Mouse (Mus musculus) embryonic facial prominence, embryonic 15.5 days (tissue): Measurements from ENCODE around the gene Sos2. TPM values are rescaled to one million over a fixed set of nuclear protein-coding genes. Genes with fewer than 3 reads are reported as not detected.
A peak's percentile ranks its signal among the peaks of the same experiment; 100 is the strongest.

Experiments used
- ATAC-seq: fragments of 200-750 bp; cut with Nextera tagmentation; 2 replicates; pipeline ENCODE4 v1.8.0; 2017; ENCODE audit warnings: low read depth, moderate TSS enrichment; ENCODE audit not compliant: insufficient number of reproducible peaks, low FRiP score, low TSS enrichment
- H3K27ac ChIP-seq: fragments of 300-500 bp; sonication (generic); replicated peaks from 2 replicates; pipeline ENCODE4 v1.5.1; 2015; ENCODE audit warnings: mild to moderate bottlenecking, inconsistent platforms
- H3K27me3 ChIP-seq: fragments of 300-500 bp; sonication (generic); 2 replicates; pipeline ENCODE4 v1.6.1; 2015; ENCODE audit warnings: inconsistent platforms
- H3K36me3 ChIP-seq: fragments of 300-500 bp; sonication (generic); 2 replicates; pipeline ENCODE4 v1.6.1; 2015; ENCODE audit warnings: mild to moderate bottlenecking, inconsistent platforms
- H3K4me1 ChIP-seq: fragments of 300-500 bp; sonication (generic); 2 replicates; pipeline ENCODE4 v1.6.1; 2015; ENCODE audit warnings: inconsistent platforms
- H3K4me2 ChIP-seq: fragments of 300-500 bp; sonication (generic); replicated peaks from 2 replicates; pipeline ENCODE4 v1.6.1; 2015; ENCODE audit warnings: mild to moderate bottlenecking, inconsistent platforms
- H3K4me3 ChIP-seq: fragments of 300-500 bp; sonication (generic); replicated peaks from 2 replicates; pipeline ENCODE4 v1.5.1; 2015; ENCODE audit warnings: mild to moderate bottlenecking, inconsistent platforms
- H3K9ac ChIP-seq: fragments of 300-500 bp; sonication (generic); 2 replicates; pipeline ENCODE4 v1.6.1; 2015; ENCODE audit warnings: inconsistent platforms
- H3K9me3 ChIP-seq: fragments of 300-500 bp; sonication (generic); replicated peaks from 2 replicates; pipeline ENCODE4 v1.6.1; 2016; ENCODE audit warnings: inconsistent platforms
- WGBS: fragments of 180-500 bp; shearing (Covaris S2); methylation state at CpG from one replicate; pipeline ENCODE4 v1.1.7; 2015; 5-methylcytosine and 5-hydroxymethylcytosine counted together
- polyA plus RNA-seq: library from polyadenylated mRNA; unstranded; fragments of >200 nt; fragmentation: Nextera tagmentation; extraction: Ambion mirVana; gene quantifications from 2 replicates; pipeline ENCODE4 v1.2.1, GENCODE M21; 2015

Gene Sos2
- polyA plus RNA-seq, 1 experiment from 2014 or later, result 10.7 TPM

- 83% methylated on average over 17 of the region's 17 CpGs for WGBS
- H3K4me1 ChIP-seq, result no peaks in the 10 kb centered on the region
- no peaks in the 10 kb centered on the region for H3K27me3 ChIP-seq
- no peak overlapping the region for H3K4me3 ChIP-seq
- no peak overlapping the region for H3K27ac ChIP-seq
- H3K36me3 ChIP-seq, result 0 out of 2 replicates have a peak, but pooled peaks cover 4% of the 10 kb centered on the region
- no peak overlapping the region for H3K9ac ChIP-seq
- no peaks in the 10 kb centered on the region for H3K9me3 ChIP-seq
- no peak for ATAC-seq
- no peak overlapping the region for H3K4me2 ChIP-seq
These were observed 11.8 kb upstream of the Sos2 start for GRCm38 (mm10) chr12:69693471-69693870.

- Histone ChIP-seq H3K27me3 (no peaks in the 10 kb centered on the region), H3K4me1 (no peaks in the 10 kb centered on the region), H3K4me2 (no peak overlapping the region), H3K36me3 (no peaks in the 10 kb centered on the region), H3K9me3 (no peaks in the 10 kb centered on the region), H3K27ac (no peak overlapping the region), H3K9ac (no peak overlapping the region), H3K4me3 (no peak overlapping the region)
- 88% methylated on average over 4 of the region's 4 CpGs for WGBS
- no peak for ATAC-seq
These were observed 9.1 kb upstream of the Sos2 start for GRCm38 (mm10) chr12:69690714-69691113.

GRCm38 (mm10) chr12:69689094-69689493 lies 7.4 kb upstream of the Sos2 start:
- no peaks in the 10 kb centered on the region for H3K4me1 ChIP-seq
- no peak overlapping the region for H3K27ac ChIP-seq
- H3K9ac ChIP-seq, result no peak overlapping the region
- no peaks in the 10 kb centered on the region for H3K9me3 ChIP-seq
- no peak for ATAC-seq
- no peaks in the 10 kb centered on the region for H3K27me3 ChIP-seq
- H3K36me3 ChIP-seq, result no peaks in the 10 kb centered on the region
- no peak overlapping the region for H3K4me2 ChIP-seq
- no peak overlapping the region for H3K4me3 ChIP-seq

GRCm38 (mm10) chr12:69688368-69688767 lies 6.7 kb upstream of the Sos2 start:
- H3K4me3 ChIP-seq, result no peak overlapping the region
- no peak overlapping the region for H3K4me2 ChIP-seq
- H3K4me1 ChIP-seq, result peaks cover 4% of the 10 kb centered on the region
- H3K27ac ChIP-seq, result no peak overlapping the region; the same call in 1 of the 2 replicates
- no peaks in the 10 kb centered on the region for H3K9me3 ChIP-seq
- WGBS, result 60% methylated on average over 2 of the region's 2 CpGs
- H3K27me3 ChIP-seq, result no peaks in the 10 kb centered on the region
- H3K9ac ChIP-seq, result no peak overlapping the region
- ATAC-seq, result 0 out of 2 replicates have a peak, but pooled peaks have one; percentile 54
- H3K36me3 ChIP-seq, result no peaks in the 10 kb centered on the region

- Histone ChIP-seq H3K36me3 (no peaks in the 10 kb centered on the region), H3K27ac (no peak overlapping the region), H3K27me3 (no peaks in the 10 kb centered on the region), H3K4me2 (no peak overlapping the region), H3K9ac (no peak overlapping the region), H3K9me3 (no peaks in the 10 kb centered on the region), H3K4me3 (no peak overlapping the region), H3K4me1 (peaks cover 17% of the 10 kb centered on the region)
- 32% methylated on average over 10 of the region's 10 CpGs for WGBS
- no peak for ATAC-seq
These were observed 1.9 kb upstream of the Sos2 start for GRCm38 (mm10) chr12:69683537-69683936.

GRCm38 (mm10) chr12:69682788-69683419 lies 1.3 kb upstream of the Sos2 start:
- ATAC-seq, result no peak
- Histone ChIP-seq H3K4me1 (peaks cover 17% of the 10 kb centered on the region), H3K9ac (no peak overlapping the region), H3K27ac (no peak overlapping the region; the same call in 1 of the 2 replicates), H3K4me2 (peak overlapping the region; percentile 68), H3K27me3 (no peaks in the 10 kb centered on the region), H3K4me3 (peak overlapping the region; percentile 98), H3K9me3 (no peaks in the 10 kb centered on the region), H3K36me3 (no peaks in the 10 kb centered on the region)
- WGBS, result 37% methylated on average over 14 of the region's 14 CpGs

- Histone ChIP-seq H3K9me3 (no peaks in the 10 kb centered on the region), H3K36me3 (no peaks in the 10 kb centered on the region), H3K4me3 (peak overlapping the region; percentile 98), H3K4me2 (peak overlapping the region; percentile 68), H3K4me1 (peaks cover 17% of the 10 kb centered on the region), H3K27ac (peak overlapping the region; percentile 97), H3K27me3 (no peaks in the 10 kb centered on the region), H3K9ac (peak overlapping the region; percentile 95)
- peak; percentile 91 for ATAC-seq
- WGBS, result under 1% methylated on average over 34 of the region's 54 CpGs
These were observed 574 bp upstream of the Sos2 start for GRCm38 (mm10) chr12:69682065-69682787.

- H3K9me3 ChIP-seq, result no peaks in the 10 kb centered on the region
- H3K4me3 ChIP-seq, result peak overlapping the region; percentile 98
- WGBS, result under 1% methylated on average over 56 of the region's 56 CpGs
- H3K27ac ChIP-seq, result peak overlapping the region; percentile 97
- no peaks in the 10 kb centered on the region for H3K36me3 ChIP-seq
- peak overlapping the region; percentile 95 for H3K9ac ChIP-seq
- no peaks in the 10 kb centered on the region for H3K27me3 ChIP-seq
- peak overlapping the region; percentile 68 for H3K4me2 ChIP-seq
- H3K4me1 ChIP-seq, result peaks cover 22% of the 10 kb centered on the region
- ATAC-seq, result peak; percentile 51; the same call in 1 of the 2 replicates
These were observed 752 bp downstream of the Sos2 start for GRCm38 (mm10) chr12:69680635-69681565.

GRCm38 (mm10) chr12:69676157-69676556 lies 5.5 kb downstream of the Sos2 start:
- no peak for ATAC-seq
- Histone ChIP-seq H3K27me3 (no peaks in the 10 kb centered on the region), H3K4me2 (no peak overlapping the region), H3K4me1 (peaks cover 24% of the 10 kb centered on the region), H3K9me3 (no peaks in the 10 kb centered on the region), H3K27ac (no peak overlapping the region), H3K9ac (no peak overlapping the region), H3K36me3 (no peaks in the 10 kb centered on the region), H3K4me3 (no peak overlapping the region)
- 84% methylated on average over 4 of the region's 4 CpGs for WGBS

GRCm38 (mm10) chr12:69674576-69675537 lies 6.8 kb downstream of the Sos2 start:
- Histone ChIP-seq H3K9me3 (no peaks in the 10 kb centered on the region), H3K4me1 (peaks cover 17% of the 10 kb centered on the region), H3K9ac (no peak overlapping the region), H3K36me3 (no peaks in the 10 kb centered on the region), H3K27me3 (no peaks in the 10 kb centered on the region), H3K27ac (no peak overlapping the region), H3K4me3 (no peak overlapping the region), H3K4me2 (no peak overlapping the region)
- no peak for ATAC-seq
- 81% methylated on average over 10 of the region's 10 CpGs for WGBS
